Comparison of ENCODE assay signal across 9 mouse cellular contexts in the genomic region with DNA sequence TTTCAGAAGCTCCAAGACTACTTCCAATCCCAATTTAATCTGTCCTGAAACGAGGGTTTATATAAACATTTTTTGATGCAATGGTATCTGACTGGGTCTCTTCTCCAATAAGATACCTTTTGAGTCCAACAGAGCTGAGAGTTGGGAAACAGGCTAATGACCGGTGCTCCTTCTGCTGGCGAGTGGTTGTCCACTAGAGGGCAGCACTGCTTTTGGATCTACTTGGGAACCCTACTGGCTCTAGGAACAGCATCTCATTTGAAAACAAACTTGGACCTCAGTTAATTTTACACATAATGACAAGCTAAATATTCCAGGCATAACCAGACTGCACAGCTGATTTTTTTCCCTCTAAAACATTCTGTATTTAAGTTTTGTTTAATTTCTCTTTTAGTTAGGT.
DNase-seq lines count a peak whose midpoint lies in the region; ATAC-seq and TF ChIP-seq lines count a peak whose summit lies in the region.
"Had no signal": no experiment of that assay in that cellular context is flagged by ENCODE, and none has a peak within 500 bp of the region (broad histone marks: within the 10 kb centered on the region; RNA-seq: fewer than 3 reads in every experiment).

No protein-coding gene starts in this region.

- H3K27ac ChIP-seq in gastrocnemius, adult 2 months, result no peak overlapping the region
- H3K27ac ChIP-seq: embryonic facial prominence, embryonic 15.5 days had no signal

- peak; percentile 59 for DNase-seq in A20 (ENCODE audit: low read depth, low spot score)
- peak; percentile 52 to 82 for DNase-seq in cerebellum, postnatal 4 days (ENCODE audit: low spot score in 2 of 2)
- DNase-seq in gastrocnemius, adult 2 months, result peak; percentile 84
- peak; percentile 86 to 89 for DNase-seq in left cerebral cortex, postnatal 14 days (ENCODE audit: low spot score in 2 of 2)
- DNase-seq in naive thymus-derived CD4-positive, alpha-beta T cell, adult 2 months (ENCODE audit: low read depth), result peak; percentile 71
- peak; percentile 56 for DNase-seq in telencephalon, adult 2 months (ENCODE audit: low read depth, low spot score)

- intact Hi-C loops in gastrocnemius, adult 2 months (cut with DNase I), result loop anchor here (5.0 kb wide), 2 partner anchors 307 to 382 kb away; no protein-coding TSS in a partner anchor
- intact Hi-C loops in left cerebral cortex, postnatal 14 days (cut with DNase I), result no loop called here

- peak; percentile 98; the same call in 1 of the 2 replicates for TF ChIP-seq CTCF in gastrocnemius, adult 2 months (IDR thresholded peaks at IDR 0.05)

- ATAC-seq in activated CD4-positive, CD25-positive, alpha-beta regulatory T cell, adult 4 months, result peak; percentile 57
- peak; percentile 64 for ATAC-seq in inflammation-experienced regulatory T-cells, adult 6 months

- H3K4me3 ChIP-seq in gastrocnemius, adult 2 months, result no peak overlapping the region
- H3K4me3 ChIP-seq: embryonic facial prominence, embryonic 15.5 days had no signal
